In genomic region chr7:56779122-56779521, GRCm38 (mm10) we compare ENCODE assay signal across 17 mouse cellular contexts.
DNase-seq lines count a peak whose midpoint lies in the region; ATAC-seq and TF ChIP-seq lines count a peak whose summit lies in the region.
"Had no signal": no experiment of that assay in that cellular context is flagged by ENCODE, and none has a peak within 500 bp of the region (broad histone marks: within the 10 kb centered on the region; RNA-seq: fewer than 3 reads in every experiment).

No protein-coding gene starts in this region.

- no peak overlapping the region for H3K4me3 ChIP-seq in forebrain, embryonic 16.5 days (replicated peaks; ENCODE audit: low read length)
- H3K4me3 ChIP-seq in gastrocnemius, adult 2 months = no peak overlapping the region
- H3K4me3 ChIP-seq: heart, embryonic 13.5 days; lung, embryonic 15.5 days; megakaryocyte, embryonic 14.5 days; neural tube, embryonic 13.5 days had no signal

- TF ChIP-seq CTCF in gastrocnemius, adult 2 months (IDR thresholded peaks at IDR 0.05) = no peak

- H3K9me3 ChIP-seq in forebrain, embryonic 16.5 days (ENCODE audit: control insufficient read depth, low read length) = no peaks in the 10 kb centered on the region
- H3K9me3 ChIP-seq: heart, embryonic 13.5 days; lung, embryonic 15.5 days; neural tube, embryonic 13.5 days had no signal

- peak; percentile 54 for DNase-seq in heart, adult 11 months
- no peak for DNase-seq in heart, adult 18-20 months
- DNase-seq in R1 (ENCODE audit: low read depth, low spot score) = peak; percentile 2
- peak; percentile 54 to 55 for DNase-seq in cerebellum, adult 18-20 months
- DNase-seq in thymus, postnatal 14 days = no peak
- no peak for DNase-seq in gastrocnemius, adult 2 months
- DNase-seq: adrenal gland, adult 2 months; embryo, embryonic 11 days; heart, postnatal 4 days; kidney, adult 9 months; thymus, postnatal 4 days had no signal

- 0 out of 2 replicates have a peak overlapping the region, but pooled peaks have one; percentile 6 for H3K27ac ChIP-seq in forebrain, embryonic 16.5 days (ENCODE audit: low read length)
- H3K27ac ChIP-seq in gastrocnemius, adult 2 months = no peak overlapping the region
- H3K27ac ChIP-seq: heart, embryonic 13.5 days; lung, embryonic 15.5 days; neural tube, embryonic 13.5 days had no signal

- WGBS in forebrain, embryonic 16.5 days = 60% methylated on average over 1 of the region's 1 CpGs

- no peak overlapping the region for H3K4me2 ChIP-seq in forebrain, embryonic 16.5 days (ENCODE audit: low read length)
- H3K4me2 ChIP-seq: heart, embryonic 13.5 days; liver, embryonic 11.5 days; lung, embryonic 15.5 days; neural tube, embryonic 13.5 days had no signal

- H3K9ac ChIP-seq in forebrain, embryonic 16.5 days (replicated peaks; ENCODE audit: low read depth, low read length) = no peak overlapping the region
- H3K9ac ChIP-seq: heart, embryonic 13.5 days; lung, embryonic 15.5 days; neural tube, embryonic 13.5 days had no signal

- peak; percentile 92 for ATAC-seq in forebrain, embryonic 16.5 days

- H3K4me1 ChIP-seq in forebrain, embryonic 16.5 days (replicated peaks; ENCODE audit: control insufficient read depth, insufficient read depth, low read length) = no peaks in the 10 kb centered on the region
- H3K4me1 ChIP-seq: heart, embryonic 13.5 days; lung, embryonic 15.5 days; megakaryocyte, embryonic 14.5 days; neural tube, embryonic 13.5 days had no signal

- H3K36me3 ChIP-seq in forebrain, embryonic 16.5 days (ENCODE audit: control insufficient read depth, insufficient read depth) = no peaks in the 10 kb centered on the region
- H3K36me3 ChIP-seq: heart, embryonic 13.5 days; lung, embryonic 15.5 days; neural tube, embryonic 13.5 days had no signal

- no peaks in the 10 kb centered on the region for H3K27me3 ChIP-seq in forebrain, embryonic 16.5 days (replicated peaks; ENCODE audit: control insufficient read depth, insufficient read depth, low read length)
- H3K27me3 ChIP-seq: heart, embryonic 13.5 days; lung, embryonic 15.5 days; megakaryocyte, embryonic 14.5 days; neural tube, embryonic 13.5 days had no signal

- intact Hi-C loops in gastrocnemius, adult 2 months (cut with DNase I) = no loop called here

Comparison
In these comparisons a context has a peak if more than half of its experiments do, and no peak if none do; other contexts are left out.
1. DNase-seq: peak in heart, adult 11 months (single experiment), R1 (single experiment) and cerebellum, adult 18-20 months (2 of 2); none in heart, adult 18-20 months (0 of 2), thymus, postnatal 14 days (single experiment) and gastrocnemius, adult 2 months (single experiment).